Mouse (Mus musculus) right cerebral cortex, postnatal 4 days (tissue): ENCODE measurements around the gene Snd1.
A peak's percentile ranks its signal among the peaks of the same experiment; 100 is the strongest.

ENCODE experiments used
- DNase-seq: peaks from one replicate; pipeline ENCODE4 v3.0.0-alpha.2; 2022

Snd1 gene

DNA sequence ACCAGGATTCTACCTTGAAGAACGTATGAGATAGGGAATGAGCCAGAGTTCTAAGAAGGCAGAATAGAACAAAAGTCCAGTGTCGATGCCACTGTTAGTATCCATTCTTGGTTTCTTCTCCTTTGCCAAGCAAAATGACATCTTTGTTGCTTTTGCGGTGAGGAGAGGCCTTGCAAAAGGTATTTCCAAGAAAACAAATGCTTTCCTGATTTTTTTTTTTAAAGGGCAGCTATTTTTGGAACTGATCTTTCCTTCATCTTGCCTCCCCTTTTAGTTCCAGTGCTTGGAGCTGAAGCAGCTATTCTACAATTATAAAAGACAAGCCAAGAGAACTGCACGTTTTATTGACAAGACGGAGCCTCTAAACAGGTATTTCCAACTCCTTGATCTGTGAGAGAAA, at the start of gene Snd1:
Gene Snd1 (plus strand): TSS at position 301 of the 400 bp plus-strand sequence.
- DNase-seq, result no peak

DNA sequence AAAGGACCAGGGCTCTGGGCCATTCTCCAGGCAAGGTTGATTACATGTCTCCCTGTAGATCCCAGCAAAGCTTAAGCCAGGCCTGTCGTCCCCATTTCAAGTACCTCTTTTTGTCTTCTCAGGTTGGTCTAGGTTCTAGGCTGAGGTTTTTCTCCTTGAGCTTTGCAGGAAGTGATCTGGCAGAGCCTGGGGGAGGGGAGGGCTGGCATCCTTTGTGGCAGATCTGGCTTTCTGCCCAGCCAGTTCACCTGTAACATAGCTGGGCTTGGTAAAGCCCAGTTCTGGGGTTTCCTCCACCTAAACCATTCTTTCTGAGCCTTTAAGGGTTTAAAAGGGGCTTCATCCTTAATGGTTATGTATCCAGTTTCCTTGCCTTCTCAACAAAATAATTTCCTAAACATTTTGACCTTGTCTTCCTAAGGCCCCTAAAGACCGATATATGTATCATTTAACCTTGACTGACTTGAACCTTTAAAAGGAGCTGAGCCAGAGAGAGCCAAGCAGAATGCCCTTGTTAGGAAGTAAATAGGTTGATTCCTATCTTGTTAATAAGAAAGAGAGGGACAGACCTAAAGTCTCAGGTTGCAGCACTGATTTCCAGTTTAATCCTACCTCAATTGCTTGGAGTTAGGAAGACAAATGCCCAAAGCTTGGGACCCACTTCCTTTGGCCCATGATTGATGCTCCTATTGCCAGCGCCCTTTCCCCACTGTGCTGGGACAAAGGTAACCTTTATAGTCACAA, 47.7 kb upstream of the Snd1 start, which contains the start of gene Fscn3:
Gene Fscn3 (plus strand): TSS at position 694 of the 744 bp plus-strand sequence.
- no peak for DNase-seq

DNA sequence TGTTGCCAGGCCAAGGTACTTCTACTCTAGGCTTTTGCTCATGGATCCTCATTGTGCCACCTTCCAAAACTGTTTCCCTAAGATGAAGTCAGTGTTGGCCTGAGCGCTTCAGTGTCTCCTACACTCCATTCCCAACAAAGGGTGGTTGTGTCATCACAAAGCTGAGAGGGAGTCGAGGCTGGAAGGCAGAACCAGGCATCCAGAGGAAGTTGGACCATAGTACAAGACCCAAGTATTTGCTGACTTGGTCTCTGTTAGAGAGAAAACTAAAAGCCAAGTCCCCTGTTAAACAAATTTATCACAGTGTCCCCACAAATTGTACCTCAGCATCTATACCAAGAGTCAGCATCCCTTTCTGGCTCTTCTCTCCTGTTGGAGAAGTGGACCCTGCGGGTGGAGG, 46.6 kb upstream of the Snd1 start, which contains the start of gene Gcc1:
Gene Gcc1 (minus strand): TSS at position 101 of the 400 bp plus-strand sequence.
- no peak for DNase-seq

DNA sequence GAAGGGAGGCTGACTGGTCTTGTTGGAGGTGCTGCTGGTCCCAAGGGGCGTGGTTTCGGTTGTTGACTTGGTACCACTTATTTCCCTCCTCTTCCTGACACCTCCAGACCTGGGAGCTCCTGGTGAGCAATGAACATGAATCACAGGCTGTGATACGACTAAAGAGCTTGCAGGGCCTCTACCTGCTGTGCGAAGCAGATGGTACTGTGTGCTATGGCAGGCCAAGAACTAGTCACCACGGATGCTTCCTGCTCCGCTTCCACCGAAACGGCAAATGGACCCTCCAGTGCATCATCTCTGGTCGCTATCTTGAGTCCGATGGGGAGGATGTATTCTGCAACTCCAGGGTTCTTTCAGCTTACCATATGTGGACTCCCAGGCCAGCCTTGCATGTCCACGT, 45.1 kb upstream of the Snd1 start:
- DNase-seq, result no peak

DNA sequence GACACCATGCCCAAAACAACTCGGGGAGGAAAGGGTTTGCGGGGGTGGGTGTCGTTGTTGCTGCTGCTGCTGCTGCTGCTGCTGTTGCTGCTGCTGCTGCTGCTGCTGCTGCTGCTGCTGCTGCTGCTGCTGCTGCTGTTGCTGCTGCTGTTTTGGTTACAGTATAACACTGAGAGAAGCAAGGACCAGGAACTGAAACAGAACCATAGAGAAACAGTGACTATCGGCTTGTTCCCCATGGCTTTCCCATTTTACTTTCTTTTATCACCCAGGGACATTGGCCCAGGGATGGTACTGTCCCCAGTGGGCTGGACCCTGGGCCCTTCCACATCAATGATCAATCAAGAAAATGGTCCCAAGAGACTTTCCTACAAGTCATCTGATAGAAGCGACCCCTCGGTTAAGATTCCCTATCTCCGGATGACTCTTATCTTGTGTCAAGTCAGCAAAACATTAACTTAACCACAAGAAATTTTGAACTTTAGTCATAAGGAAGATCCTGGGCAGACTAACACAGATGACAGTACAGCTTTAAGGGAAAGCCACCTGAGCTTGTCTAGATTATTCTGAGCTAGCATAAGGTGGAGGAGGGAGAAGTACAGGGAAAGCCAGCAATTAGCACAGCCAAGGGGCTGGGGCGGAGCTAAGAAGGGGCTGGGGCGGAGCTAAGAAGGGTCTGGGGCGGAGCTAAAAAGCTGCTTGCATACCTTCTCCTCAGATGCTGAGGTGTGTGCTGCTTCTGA, 44.0 kb upstream of the Snd1 start:
- DNase-seq, result no peak

DNA sequence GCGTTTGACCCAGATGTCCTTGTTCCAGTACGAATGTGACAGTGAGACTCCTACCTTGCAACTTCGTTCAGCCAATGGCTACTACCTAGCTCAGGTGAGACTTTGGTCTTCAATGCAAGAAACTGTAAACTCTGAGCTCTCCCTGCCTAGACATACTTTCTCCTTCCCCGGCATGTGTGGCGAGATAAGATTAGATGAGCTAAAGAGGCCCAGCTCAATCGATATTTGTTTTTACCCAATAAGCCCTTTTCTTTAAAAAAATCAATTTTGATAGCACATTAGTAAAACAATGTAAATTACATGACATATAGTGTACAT, 43.4 kb upstream of the Snd1 start:
- DNase-seq, result no peak

DNA sequence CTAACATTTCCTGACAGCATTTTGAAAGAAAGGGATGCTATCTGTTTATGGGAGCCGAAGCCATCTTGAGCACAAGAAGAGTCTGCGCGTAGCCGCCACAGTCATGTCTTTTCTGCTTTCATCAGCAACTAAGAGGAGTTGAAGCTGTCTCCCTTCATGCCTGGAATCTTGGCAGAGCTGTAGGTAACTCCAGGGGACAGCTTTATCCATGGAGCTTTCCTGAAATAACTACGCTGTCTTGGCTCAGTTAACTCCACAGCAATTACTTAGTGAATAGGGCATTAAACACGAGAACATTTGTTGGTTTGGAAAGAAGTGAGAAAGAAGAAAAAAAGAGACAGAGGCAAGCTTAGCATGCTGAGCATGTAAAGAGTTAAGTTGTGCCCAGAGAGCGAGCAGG, 27.0 kb upstream of the Snd1 start:
- no peak for DNase-seq

DNA sequence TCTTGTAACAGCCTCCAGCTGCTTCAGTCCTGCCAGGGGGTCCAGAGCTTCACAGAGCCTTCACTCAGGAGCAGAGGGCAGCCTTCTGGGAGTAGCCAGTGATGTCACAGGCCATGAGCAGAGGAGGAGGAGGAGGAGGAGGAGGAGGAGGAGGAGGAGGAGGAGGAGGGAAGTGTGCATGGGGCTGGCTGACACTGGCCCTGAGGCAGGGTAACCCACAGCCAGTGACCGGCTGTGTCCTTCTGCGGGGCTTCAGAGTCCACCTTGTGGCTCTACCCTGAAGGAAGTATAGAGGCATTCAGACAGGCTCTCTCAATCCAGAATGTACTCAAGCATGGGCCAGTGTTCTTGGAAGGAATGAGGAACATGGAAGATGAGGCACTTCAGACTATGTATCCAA, 25.7 kb upstream of the Snd1 start, which contains the start of gene Pax4:
Gene Pax4 (minus strand): TSS at position 101 of the 400 bp plus-strand sequence.
- no peak for DNase-seq

DNA sequence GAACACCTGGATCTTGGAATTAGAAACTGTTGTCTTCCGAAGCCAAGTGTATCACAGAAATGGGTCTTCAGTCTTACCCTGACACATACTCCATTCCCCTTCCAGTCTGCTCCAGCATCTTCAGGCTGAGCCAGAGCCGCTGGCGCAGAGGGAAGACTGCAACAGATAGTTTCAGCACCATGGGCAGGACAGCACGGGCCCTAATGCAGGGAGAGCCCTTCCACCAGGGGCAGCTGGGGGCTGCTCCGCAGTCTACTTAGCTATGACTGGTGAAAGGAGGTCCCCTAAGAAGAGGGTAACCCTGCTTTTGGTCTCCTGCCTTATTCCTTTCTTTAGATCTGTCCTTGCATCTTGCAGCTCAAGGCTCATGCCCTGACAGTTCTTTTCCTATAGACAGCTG, 24.5 kb upstream of the Snd1 start:
- DNase-seq, result no peak

DNA sequence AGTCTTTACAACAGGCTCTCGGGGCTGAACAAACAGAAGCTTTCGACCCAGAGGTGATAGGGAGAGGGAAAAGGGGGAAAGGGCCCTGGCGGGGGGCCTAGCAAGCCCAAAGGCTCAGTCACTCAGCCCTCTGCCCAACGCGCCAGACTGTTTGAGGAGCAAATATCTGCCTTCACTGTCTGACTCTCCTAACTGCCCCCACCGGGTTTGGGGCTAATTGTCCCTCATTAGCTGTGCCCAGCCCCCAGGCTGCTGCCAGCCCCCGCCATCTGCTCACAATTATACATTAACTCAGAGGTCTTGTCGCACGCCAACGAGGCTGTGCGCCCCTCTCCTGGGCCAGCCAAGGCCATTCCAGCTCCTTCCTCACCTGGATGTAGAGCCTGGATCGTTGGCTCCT, 24.0 kb upstream of the Snd1 start:
- DNase-seq, result no peak

DNA sequence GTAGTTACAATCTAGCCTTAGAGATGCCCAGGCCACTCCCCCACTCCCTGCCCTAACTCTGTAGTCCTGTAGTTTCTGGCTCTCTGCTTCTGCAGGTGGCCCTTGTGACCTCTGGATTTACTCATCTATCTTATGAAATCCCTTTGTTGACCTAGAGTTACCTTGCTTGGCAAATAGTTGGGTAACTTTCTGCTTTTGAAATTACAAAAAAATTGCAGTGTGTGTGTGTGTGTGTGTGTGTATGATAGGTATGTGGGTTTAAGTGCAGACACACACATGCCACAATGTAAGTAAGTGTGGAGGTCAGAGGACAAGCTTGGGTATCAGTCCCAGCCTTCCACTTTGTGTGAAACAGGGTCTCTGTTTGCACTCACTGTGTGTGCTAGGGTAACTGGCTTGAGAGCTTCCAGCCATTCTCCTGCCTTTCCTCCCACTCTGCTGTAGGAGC, 15.7 kb upstream of the Snd1 start:
- no peak for DNase-seq

DNA sequence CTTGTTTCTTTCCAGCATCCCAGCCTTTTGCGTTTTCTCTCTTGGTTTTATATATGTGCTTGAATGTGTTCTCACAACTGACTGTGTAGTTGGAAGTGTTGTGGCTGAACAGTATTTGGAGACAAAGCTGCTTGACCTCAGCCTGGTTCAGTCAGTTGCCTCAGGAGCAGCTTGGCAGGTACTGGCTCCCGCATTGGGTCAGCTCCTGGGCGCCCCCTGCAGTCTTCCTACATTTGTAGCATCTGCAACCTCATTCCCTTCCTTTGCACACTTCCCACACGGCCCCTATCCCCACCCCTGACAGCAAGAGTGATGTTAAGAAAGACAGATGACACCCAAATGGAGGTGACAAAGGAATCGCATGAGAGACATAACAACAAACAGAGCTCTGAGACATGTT, 14.4 kb upstream of the Snd1 start:
- DNase-seq, result peak; percentile 65

DNA sequence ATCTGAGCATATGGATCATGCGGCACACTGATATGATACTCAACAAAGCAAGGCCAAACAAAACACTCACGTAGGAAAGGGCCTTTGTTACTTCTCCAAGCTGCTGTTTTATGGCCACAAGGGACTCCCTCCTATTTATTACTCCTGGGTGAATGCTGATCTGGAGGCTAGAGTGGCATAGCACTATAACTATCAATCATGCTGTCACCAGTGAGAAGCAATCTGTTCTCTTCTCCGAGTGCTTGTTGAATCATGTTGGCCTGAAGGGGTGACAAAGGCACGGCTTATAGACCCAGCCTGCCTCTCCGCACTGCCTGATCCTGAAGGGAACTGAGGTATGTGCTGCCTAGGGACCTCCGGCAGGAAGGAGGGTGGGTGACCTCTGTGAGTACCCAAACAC, 10.3 kb upstream of the Snd1 start:
- no peak for DNase-seq

DNA sequence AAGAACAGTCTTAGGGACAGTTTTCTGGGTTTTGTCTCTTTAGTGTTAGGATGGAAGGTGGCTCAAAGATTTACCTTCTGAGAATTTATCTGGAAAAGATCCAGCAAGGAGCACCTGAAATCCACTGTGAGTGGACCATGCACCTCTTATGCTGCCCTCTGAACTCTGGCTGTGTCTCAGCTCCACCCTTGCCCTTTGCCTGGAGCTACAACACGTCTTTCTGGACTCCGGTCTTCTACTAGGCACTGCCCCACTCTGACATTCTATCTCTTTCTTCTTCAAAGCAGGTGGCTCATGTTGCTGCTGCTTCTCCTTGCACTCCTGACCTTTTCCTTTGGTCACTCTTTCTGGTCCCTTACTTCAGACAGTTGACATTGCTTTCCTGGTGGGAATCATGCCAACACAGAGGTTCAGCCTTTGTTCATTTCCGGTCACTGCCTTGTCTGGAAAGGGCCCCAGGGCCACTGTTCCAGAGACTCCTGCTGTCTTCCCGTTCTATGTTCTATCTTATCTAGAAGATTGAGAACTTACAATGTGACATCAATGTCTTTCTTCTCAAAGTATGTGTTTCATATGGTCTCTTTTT, 4.8 kb upstream of the Snd1 start:
- no peak for DNase-seq

DNA sequence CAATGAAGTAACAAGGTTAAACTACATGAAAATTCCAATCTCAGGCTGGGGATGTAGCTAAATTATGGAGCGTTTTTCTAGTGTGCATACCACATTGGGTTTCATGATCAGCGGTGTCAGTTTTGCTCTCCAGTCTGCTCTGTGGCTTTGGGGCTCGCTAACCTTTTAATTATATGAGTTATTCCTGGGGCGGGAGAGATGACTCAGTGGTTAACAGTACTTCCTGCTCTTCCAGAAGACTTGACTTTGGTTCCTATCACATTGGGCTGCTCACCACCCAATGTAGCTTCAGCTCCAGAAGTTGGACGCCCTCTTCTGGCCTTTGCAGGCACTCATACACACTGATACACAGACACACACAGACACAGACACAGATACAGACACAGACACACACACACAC, 4.3 kb upstream of the Snd1 start:
- no peak for DNase-seq

DNA sequence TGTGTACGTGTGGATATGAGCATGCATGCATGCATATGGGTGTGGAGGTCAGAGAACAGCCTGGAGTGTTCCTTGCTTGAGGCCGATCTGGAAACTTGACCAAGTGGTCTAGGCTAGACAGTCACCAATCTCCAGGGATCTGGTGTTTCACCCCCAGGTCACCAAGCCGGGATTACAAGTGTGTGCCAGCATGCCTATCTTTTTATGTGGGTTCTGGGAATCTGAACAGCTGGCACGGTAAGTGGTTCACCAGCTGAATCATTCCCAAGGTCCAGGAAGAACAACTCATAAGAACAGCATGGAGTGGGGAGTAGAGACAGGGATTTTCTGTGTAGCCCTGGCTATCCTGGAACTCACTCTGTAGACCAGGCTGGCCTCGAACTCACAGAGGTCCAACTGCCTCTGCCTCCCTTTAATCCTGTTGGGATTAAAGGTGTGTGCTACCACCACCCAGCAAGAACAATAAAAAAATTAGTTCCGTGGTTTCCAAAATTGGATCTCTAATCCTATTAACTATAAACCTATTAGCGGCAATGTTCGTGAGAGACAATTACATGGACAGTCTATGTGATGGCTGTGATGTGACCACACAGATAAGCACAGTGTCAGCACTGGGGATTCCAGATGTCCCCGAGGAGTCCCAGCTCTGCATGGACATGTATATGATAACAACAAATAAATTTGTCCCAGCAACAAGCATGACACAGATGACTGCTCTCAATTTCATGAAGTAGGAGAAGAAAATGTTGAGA, 3.5 kb upstream of the Snd1 start:
- no peak for DNase-seq

DNA sequence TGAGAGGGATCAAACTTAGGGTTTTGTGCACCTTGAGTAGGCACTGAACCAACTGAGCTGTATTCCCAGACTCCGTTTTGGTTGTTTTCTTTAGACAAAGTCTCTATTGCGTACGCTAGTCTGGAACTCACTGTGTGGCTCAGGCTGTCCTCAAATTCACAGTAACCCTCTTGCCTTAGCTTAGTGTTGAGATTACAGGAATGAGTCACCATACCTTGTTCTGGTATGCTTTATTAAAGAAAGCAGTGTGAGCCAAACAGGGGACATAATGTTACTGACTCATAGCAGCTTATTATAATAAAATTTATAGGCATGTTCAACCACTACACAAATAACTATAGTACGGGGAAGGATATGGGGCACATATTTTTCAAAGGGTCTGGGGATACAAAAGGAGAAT, 728 bp upstream of the Snd1 start:
- no peak for DNase-seq

DNA sequence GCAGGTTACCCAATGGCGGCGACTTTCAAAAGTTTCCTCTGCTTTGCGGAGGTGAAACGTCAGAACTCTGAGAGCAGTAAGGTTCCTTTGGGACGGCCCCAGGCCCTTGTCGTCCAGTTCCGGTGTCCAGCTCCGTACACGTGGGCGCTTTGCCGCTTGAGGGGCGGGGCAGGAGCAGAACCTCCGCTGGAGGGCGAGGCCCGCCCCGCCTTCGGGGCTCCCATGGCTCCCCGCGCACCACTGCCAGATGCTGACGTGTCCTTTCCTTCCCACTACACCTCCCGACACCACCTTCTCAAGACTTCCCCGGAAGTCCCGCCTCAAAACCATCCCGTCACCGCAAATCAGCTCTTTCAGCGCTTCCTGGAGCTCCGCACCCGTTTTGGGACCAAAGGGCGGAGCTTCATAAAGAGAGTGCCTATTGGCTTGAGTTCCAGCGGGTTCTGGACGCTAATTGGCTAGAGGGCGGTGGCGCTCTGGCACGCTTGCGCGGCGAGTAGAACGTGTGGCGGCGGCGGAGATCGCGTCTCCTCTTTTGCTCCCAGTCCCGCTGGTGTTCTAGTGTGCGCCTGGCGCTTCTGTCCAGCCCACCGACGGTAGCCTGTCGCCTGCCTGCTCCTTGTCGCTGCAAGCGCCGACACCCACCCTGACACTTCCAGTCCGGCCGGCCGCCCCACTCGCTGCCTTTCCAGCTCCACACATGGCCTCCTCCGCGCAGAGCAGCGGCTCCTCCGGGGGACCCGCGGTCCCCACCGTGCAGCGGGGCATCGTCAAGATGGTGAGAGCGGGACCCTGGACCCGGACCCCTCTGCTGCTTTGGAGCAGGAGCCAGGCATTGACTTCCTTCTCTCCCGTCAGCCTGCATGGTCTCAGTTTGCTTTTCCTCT, 5.2 kb downstream of the Snd1 start:
- DNase-seq, result peak; percentile 91

DNA sequence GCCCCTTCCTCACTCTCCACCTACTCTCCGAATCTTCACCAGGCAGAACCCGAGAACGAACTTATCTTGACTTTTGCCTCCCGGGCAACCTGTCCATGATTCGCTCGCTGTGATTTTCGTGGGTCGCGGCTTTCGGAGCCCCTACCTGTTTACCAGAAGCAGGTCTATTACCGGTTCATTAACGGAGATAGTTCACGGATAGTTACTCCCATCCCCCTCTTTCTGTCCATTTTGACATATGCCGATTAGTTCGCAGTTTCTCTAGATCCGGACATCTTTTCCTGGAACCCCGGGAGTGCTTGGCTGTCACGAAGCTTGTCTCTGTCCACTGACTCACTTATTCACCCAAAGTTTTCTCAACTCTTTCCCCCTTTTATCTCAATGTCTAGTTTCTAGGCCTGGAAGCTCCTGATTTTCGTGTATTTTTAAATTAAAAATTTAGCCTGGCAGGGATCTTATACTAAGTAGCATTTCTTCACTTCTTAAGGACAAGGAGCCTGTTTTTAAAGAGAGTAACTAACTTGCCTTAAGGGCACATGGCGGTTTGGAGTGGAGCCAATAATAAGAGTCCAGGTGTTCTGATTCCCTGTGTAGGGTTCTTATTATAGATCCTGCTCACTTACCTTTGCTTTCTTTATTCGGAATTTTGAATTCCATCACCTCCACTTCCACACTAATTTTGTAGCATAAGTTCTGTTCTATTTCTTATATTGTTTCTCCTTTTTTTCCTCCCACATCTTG, 6.0 kb downstream of the Snd1 start:
- no peak for DNase-seq

DNA sequence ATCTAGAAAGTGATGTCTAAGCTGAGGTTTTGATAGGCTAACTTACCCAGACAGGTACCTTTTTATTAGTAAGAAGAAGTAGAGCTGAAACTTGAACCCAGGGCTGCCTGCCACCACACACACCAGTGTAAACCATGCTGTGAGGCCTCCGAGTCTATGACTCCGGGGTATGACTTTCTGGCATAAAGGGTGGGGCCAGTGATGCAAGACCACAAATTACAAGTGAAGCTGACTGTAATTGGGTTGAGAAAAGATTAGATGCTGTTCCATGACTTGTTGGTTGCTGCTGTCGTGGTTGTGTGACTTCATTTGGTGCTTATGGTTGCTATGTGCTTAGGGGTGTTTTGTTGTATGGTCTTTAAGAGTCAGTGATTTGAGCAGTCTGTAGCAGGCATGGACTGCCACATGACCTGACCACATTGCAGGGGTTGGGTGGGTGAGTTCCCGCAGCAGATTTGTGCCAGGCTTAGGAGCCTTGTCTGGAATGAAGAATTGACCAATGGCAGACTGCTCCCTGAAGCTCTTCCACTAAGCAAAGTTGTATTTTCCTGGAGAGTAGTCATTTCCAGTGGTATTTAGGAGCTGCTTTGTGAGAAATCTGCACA, 7.9 kb downstream of the Snd1 start:
- DNase-seq, result no peak

DNA sequence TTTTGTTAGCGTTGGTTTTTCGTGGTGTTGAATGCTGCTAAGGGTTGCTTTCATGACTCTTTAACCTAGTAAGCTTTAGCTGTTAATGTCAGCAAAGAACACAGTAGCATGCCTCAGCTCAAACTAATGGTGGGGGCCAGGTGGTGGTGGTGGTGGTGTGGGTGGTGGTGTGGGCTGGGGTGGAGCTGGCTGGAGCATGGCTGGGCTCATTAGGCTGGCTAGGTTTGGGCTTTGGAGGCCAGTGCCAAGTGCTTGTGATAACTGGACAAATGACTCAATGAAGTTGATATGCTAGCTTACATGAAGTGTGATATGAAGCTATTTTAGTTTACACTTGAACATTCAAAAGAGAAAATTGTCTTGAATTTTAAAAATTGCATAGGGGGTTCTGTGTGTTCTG, 11.1 kb downstream of the Snd1 start:
- no peak for DNase-seq
